Mouse (Mus musculus): ENCODE data around the gene Mest.

Gene Mest

GRCm38 (mm10) chr6:30703977-30704602 is 19.3 kb upstream of the Mest start:
- DNase-seq (ENCODE audit: low spot score in 2 of 2), result no peak

GRCm38 (mm10) chr6:30709115-30709514 is 14.2 kb upstream of the Mest start:
- no peak for DNase-seq (ENCODE audit: low spot score in 2 of 2)

- DNase-seq (ENCODE audit: low spot score in 2 of 2), result no peak
Observed at GRCm38 (mm10) chr6:30710371-30711364, 12.7 kb upstream of the Mest start.

- no peak for DNase-seq (ENCODE audit: low spot score in 2 of 2)
Observed at GRCm38 (mm10) chr6:30711365-30711763, 12.0 kb upstream of the Mest start.

- DNase-seq (ENCODE audit: low spot score in 2 of 2), result no peak
Observed at GRCm38 (mm10) chr6:30712484-30712883, 10.9 kb upstream of the Mest start.

- no peak for DNase-seq (ENCODE audit: low spot score in 2 of 2)
Observed at GRCm38 (mm10) chr6:30713455-30713854, 9.9 kb upstream of the Mest start.

- DNase-seq (ENCODE audit: low spot score in 2 of 2), result no peak
Observed at GRCm38 (mm10) chr6:30713896-30714295, 9.5 kb upstream of the Mest start.

- DNase-seq (ENCODE audit: low spot score in 2 of 2), result no peak
Observed at GRCm38 (mm10) chr6:30714891-30715471, 8.4 kb upstream of the Mest start.

- no peak for DNase-seq (ENCODE audit: low spot score in 2 of 2)
Observed at GRCm38 (mm10) chr6:30716796-30717195, 6.6 kb upstream of the Mest start.

- DNase-seq (ENCODE audit: low spot score in 2 of 2), result no peak
Observed at GRCm38 (mm10) chr6:30722385-30723164, 772 bp upstream of the Mest start.

GRCm38 (mm10) chr6:30730301-30730971 is 7.1 kb downstream of the Mest start:
- DNase-seq (ENCODE audit: low spot score in 2 of 2), result no peak

- no peak for DNase-seq (ENCODE audit: low spot score in 2 of 2)
Observed at GRCm38 (mm10) chr6:30732571-30733130, 9.3 kb downstream of the Mest start.

- no peak for DNase-seq (ENCODE audit: low spot score in 2 of 2)
Observed at GRCm38 (mm10) chr6:30734465-30734864, 11.1 kb downstream of the Mest start.

- DNase-seq (ENCODE audit: low spot score in 2 of 2), result no peak
Observed at GRCm38 (mm10) chr6:30734988-30735727, 11.8 kb downstream of the Mest start.

- no peak for DNase-seq (ENCODE audit: low spot score in 2 of 2)
Observed at GRCm38 (mm10) chr6:30735728-30736371, 12.5 kb downstream of the Mest start.

- DNase-seq (ENCODE audit: low spot score in 2 of 2), result no peak
Observed at GRCm38 (mm10) chr6:30736372-30736762, 13.0 kb downstream of the Mest start.

- no peak for DNase-seq (ENCODE audit: low spot score in 2 of 2)
Observed at GRCm38 (mm10) chr6:30736864-30737547, 13.7 kb downstream of the Mest start.

GRCm38 (mm10) chr6:30737548-30738463 is 14.5 kb downstream of the Mest start:
- peak; percentile 11 to 14 for DNase-seq (ENCODE audit: low spot score in 2 of 2)
